Mouse (Mus musculus) urinary bladder, postnatal 25 days (tissue): Measurements from ENCODE around the gene Fut2.

Experiments
- DNase-seq: peaks from one replicate; pipeline ENCODE4 v3.0.0; 2022; ENCODE audit warnings: low spot score

Fut2 gene

DNA sequence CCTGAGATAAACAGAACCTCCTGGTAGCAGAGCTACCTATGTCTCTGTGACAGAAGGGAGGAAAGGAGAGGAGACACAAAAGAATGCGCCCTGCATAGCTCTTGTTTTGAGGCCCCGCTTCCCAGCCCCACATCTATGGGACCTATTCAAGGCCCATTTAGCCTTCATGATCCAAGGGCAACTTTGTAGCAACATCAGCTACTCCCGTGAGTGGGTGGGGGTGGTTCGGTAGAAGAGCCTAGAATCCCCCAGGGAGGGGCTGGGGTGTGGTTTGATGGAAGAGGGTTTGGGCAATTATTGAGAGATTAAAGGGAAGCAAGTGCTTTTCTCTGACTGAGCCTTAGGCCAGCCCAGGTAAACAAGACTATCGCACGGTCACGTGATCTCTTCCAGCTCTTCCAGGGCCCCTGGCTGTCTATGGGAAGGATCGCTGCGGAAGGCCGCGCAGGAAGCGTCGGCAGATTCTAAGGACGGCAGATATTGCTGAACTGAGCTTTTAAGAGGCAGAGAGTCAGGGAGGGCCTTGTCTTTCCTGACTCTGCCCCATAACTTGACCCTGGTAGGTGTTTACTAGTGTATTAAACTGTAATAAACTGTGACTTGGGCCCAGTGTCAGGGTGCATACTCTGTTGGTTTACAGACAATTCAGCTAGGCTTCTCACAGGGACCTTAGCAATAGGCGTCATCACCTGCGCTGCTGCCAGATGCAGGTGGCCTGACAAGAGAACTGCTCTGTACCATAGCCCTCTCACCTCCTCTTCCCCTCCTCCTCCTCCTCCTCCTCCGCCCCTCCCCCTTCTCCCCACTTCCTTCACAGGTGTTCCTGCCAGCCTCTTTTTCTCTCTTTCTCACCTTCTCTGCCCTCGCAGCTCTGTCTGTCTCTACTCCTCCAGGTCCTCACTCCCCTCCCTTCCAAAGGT is 67.0 kb downstream of the Fut2 start:
- no peak for DNase-seq
